Mouse (Mus musculus): ENCODE results near the gene Taar7d.

DNA sequence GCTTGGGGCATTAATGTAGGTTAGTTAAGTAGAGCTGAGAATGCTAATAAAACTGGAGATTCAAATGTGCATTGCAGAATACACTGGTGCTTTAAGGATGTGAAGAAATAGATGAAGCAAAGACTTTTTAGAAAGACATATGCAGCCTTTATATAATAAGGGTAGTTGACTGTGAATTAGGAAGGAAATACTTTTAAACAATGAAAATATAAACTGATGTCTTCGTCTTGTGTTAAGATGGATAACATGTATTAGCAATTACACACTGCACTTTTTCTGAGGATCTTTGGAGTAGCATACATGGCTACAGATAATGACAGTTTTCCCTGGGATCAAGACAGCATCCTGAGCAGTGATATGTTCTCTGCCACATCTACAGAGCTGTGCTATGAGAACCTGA, 27.4 kb upstream of the Taar7d start, which contains the start of gene Taar7b:
- TF ChIP-seq CTCF (IDR thresholded peaks at IDR 0.05; ENCODE audit: low read depth), result no peak
- TF ChIP-seq EP300 (IDR thresholded peaks at IDR 0.05; ENCODE audit: low read depth), result no peak
